Mouse (Mus musculus): ENCODE results near the gene Zbp1. TPM values are rescaled to one million over a fixed set of nuclear protein-coding genes. Genes with fewer than 3 reads are reported as not detected.

Zbp1 gene
- polyA plus RNA-seq, 1 experiment from 2014 or later: 4.9 TPM

DNA sequence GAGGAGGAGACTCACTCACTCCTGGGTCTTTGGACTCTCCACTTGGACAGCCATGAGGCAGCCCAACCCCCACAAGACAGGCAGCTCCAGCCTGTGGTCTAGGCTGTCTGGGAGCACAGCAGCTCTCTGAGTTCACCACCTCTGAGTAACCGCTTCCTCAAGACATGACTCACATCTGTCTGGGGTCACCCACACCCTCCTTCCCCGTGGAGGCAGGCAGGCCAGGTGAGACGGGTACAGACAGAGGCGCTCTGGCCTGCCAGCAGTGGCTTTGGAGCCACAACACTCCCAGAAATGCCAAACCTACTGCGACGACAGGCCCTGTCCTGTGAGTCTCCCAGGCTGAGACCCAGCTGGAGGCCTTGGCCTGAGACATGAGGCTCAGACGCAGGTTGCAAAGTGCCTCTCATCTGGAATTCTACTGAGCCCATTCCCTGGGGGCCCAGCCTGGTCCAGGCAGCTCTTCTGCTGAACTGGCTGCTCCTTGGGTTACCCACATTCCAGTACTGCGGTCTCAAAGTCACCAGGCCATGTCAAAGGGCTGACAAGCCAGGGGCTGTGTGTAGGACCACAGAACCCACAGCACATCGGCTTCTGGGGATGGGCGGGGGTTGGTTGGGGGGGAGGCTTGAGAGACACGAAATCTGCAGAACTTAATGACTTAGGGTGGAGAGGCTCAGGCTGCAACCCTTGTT is 45.1 kb upstream of the Zbp1 start:
- ATAC-seq (no peak), DNase-seq (no peak)
- no peak overlapping the region for H3K27ac ChIP-seq (ENCODE audit: low read depth)
- TF ChIP-seq CTCF (IDR thresholded peaks at IDR 0.05; ENCODE audit: low read depth) (no peak), EP300 (IDR thresholded peaks at IDR 0.05; ENCODE audit: low read depth) (no peak)
- no peak overlapping the region for H3K9ac ChIP-seq (replicated peaks)
- no peaks in the 10 kb centered on the region for H3K9me3 ChIP-seq (ENCODE audit: low read length)
- 0 out of 2 replicates have a peak, but pooled peaks cover 2% of the 10 kb centered on the region for H3K27me3 ChIP-seq (ENCODE audit: insufficient read depth, low read length)
- H3K4me2 ChIP-seq (ENCODE audit: low read depth, low read length): no peak overlapping the region
- no peaks in the 10 kb centered on the region for H3K36me3 ChIP-seq (replicated peaks; ENCODE audit: insufficient read depth, low read length)
- H3K4me3 ChIP-seq (ENCODE audit: low read depth, low read length): no peak overlapping the region
- WGBS (ENCODE audit: insufficient replicate concordance): 41% methylated on average over 11 of the region's 11 CpGs
- no peaks in the 10 kb centered on the region for H3K4me1 ChIP-seq (ENCODE audit: insufficient read depth)

DNA sequence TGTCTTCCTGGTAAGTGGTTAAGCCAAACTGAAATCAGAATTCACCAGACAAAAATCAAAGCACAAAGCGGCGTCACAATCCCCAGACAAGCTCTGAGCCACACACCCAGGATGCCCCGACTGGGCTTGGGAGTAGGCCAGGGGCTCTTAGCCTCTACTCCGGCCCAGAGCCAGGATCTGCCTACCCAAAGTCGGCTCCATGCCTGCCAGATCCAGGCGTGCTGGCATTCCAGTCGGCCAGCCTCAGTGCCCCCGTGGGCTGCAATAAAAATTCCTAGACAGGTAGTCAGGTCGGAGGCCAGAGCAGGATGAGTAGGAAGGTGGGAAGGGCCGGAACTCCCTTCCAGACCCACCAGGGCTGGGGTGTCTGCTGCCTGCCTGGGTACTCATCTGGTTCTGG is 42.8 kb upstream of the Zbp1 start:
- no peak overlapping the region for H3K27ac ChIP-seq (ENCODE audit: low read depth)
- no peak overlapping the region for H3K4me3 ChIP-seq (ENCODE audit: low read depth, low read length)
- WGBS (ENCODE audit: insufficient replicate concordance): 74% methylated on average over 10 of the region's 10 CpGs
- no peaks in the 10 kb centered on the region for H3K36me3 ChIP-seq (replicated peaks; ENCODE audit: insufficient read depth, low read length)
- no peaks in the 10 kb centered on the region for H3K9me3 ChIP-seq (ENCODE audit: low read length)
- ATAC-seq (no peak), DNase-seq (no peak)
- H3K27me3 ChIP-seq (ENCODE audit: insufficient read depth, low read length): 0 out of 2 replicates have a peak, but pooled peaks cover 2% of the 10 kb centered on the region
- no peak overlapping the region for H3K9ac ChIP-seq (replicated peaks)
- TF ChIP-seq EP300 (IDR thresholded peaks at IDR 0.05; ENCODE audit: low read depth): no peak
- TF ChIP-seq CTCF (IDR thresholded peaks at IDR 0.05; ENCODE audit: low read depth): no peak
- H3K4me1 ChIP-seq (ENCODE audit: insufficient read depth): no peaks in the 10 kb centered on the region
- no peak overlapping the region for H3K4me2 ChIP-seq (ENCODE audit: low read depth, low read length)

- no peak overlapping the region for H3K4me2 ChIP-seq (ENCODE audit: low read depth, low read length)
- no peak for TF ChIP-seq CTCF (IDR thresholded peaks at IDR 0.05; ENCODE audit: low read depth)
- TF ChIP-seq EP300 (IDR thresholded peaks at IDR 0.05; ENCODE audit: low read depth): no peak
- no peak for ATAC-seq
- H3K27ac ChIP-seq (ENCODE audit: low read depth): no peak overlapping the region
- no peak for DNase-seq
- no peaks in the 10 kb centered on the region for H3K9me3 ChIP-seq (ENCODE audit: low read length)
- H3K36me3 ChIP-seq (replicated peaks; ENCODE audit: insufficient read depth, low read length): no peaks in the 10 kb centered on the region
- WGBS (ENCODE audit: insufficient replicate concordance): 50% methylated on average over 9 of the region's 9 CpGs
- no peaks in the 10 kb centered on the region for H3K27me3 ChIP-seq (ENCODE audit: insufficient read depth, low read length)
- no peak overlapping the region for H3K9ac ChIP-seq (replicated peaks)
- no peak overlapping the region for H3K4me3 ChIP-seq (ENCODE audit: low read depth, low read length)
- H3K4me1 ChIP-seq (ENCODE audit: insufficient read depth): no peaks in the 10 kb centered on the region
These were observed 39.9 kb upstream of the Zbp1 start for GRCm38 (mm10) chr2:173258459-173259091.

- DNase-seq (no peak), ATAC-seq (no peak)
- Histone ChIP-seq H3K27me3 (ENCODE audit: insufficient read depth, low read length) (no peaks in the 10 kb centered on the region), H3K4me3 (ENCODE audit: low read depth, low read length) (no peak overlapping the region), H3K4me2 (ENCODE audit: low read depth, low read length) (no peak overlapping the region), H3K27ac (ENCODE audit: low read depth) (no peak overlapping the region), H3K9me3 (ENCODE audit: low read length) (no peaks in the 10 kb centered on the region), H3K9ac (replicated peaks) (no peak overlapping the region), H3K4me1 (ENCODE audit: insufficient read depth) (no peaks in the 10 kb centered on the region), H3K36me3 (replicated peaks; ENCODE audit: insufficient read depth, low read length) (no peaks in the 10 kb centered on the region)
- TF ChIP-seq CTCF (IDR thresholded peaks at IDR 0.05; ENCODE audit: low read depth): no peak
- TF ChIP-seq EP300 (IDR thresholded peaks at IDR 0.05; ENCODE audit: low read depth): no peak
- 55% methylated on average over 6 of the region's 7 CpGs for WGBS (ENCODE audit: insufficient replicate concordance)
These were observed 38.9 kb upstream of the Zbp1 start for GRCm38 (mm10) chr2:173257610-173258009.

DNA sequence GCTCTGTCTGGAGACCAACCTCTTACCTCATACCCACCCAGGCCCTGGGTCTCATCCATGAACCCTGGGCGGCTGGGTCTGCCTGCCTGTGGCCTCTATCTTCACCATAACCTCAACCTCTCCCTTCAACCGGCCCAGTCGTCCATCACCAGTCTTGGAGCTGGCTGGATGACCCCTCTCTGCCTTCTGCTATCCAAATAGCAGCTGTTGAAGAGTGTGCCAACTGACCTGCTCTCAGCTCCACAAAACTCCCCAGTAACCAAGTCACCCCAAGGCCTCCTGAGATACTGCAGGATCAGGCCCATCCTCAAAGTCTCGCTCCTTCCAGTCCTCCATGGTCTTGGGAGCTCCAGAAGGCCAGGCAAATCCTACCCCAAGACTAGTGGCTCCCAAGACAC is 37.8 kb upstream of the Zbp1 start:
- no peak for ATAC-seq

DNA sequence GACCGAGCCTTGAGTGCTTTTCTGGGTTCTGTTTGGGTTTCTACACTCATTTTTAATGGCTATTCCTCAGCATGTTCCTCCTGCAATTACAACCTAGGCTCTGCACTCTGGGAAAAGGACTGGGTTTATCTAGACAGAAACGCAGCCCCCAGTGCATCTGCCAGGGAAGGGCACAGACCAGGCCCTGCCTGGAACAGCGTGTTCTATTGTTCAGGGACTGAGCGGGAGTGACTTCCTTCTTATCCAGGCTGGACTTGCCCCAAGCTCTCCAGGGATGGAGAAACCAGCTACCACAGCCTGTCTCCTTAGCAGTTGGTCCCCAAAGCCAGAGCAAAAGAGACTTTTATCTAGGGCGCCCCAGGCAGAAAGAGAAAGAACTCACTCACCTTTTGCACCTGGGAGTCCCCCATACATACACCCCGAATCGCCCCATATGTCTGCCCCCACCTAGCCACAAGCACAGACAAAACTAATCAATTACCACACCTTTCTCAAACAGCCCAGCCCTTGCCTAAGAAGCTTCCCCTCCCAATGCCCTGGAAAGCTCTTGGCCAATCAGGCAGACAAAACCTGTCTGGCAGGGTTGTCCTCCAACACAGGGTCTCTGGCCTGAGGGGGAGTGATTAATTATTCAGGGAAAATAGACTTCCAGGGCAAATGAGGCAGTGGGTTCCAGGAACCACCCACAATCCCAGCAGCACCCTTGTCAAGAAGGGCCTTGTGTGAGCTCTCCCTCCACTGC is 37.3 kb upstream of the Zbp1 start:
- H3K4me3 ChIP-seq (ENCODE audit: low read depth, low read length): no peak overlapping the region
- no peaks in the 10 kb centered on the region for H3K27me3 ChIP-seq (ENCODE audit: insufficient read depth, low read length)
- H3K9me3 ChIP-seq (ENCODE audit: low read length): no peaks in the 10 kb centered on the region
- H3K9ac ChIP-seq (replicated peaks): no peak overlapping the region
- H3K4me2 ChIP-seq (ENCODE audit: low read depth, low read length): no peak overlapping the region
- DNase-seq (no peak), ATAC-seq (no peak)
- H3K27ac ChIP-seq (ENCODE audit: low read depth): no peak overlapping the region
- no peak for TF ChIP-seq EP300 (IDR thresholded peaks at IDR 0.05; ENCODE audit: low read depth)
- 60% methylated on average over 7 of the region's 7 CpGs for WGBS (ENCODE audit: insufficient replicate concordance)
- no peaks in the 10 kb centered on the region for H3K36me3 ChIP-seq (replicated peaks; ENCODE audit: insufficient read depth, low read length)
- H3K4me1 ChIP-seq (ENCODE audit: insufficient read depth): no peaks in the 10 kb centered on the region

More for the DNA sequence above, 37.8 kb upstream of the Zbp1 start:
- Histone ChIP-seq H3K9ac (replicated peaks) (no peak overlapping the region), H3K4me2 (ENCODE audit: low read depth, low read length) (no peak overlapping the region), H3K36me3 (replicated peaks; ENCODE audit: insufficient read depth, low read length) (no peaks in the 10 kb centered on the region), H3K4me3 (ENCODE audit: low read depth, low read length) (no peak overlapping the region), H3K4me1 (ENCODE audit: insufficient read depth) (no peaks in the 10 kb centered on the region), H3K9me3 (ENCODE audit: low read length) (no peaks in the 10 kb centered on the region), H3K27me3 (ENCODE audit: insufficient read depth, low read length) (no peaks in the 10 kb centered on the region), H3K27ac (ENCODE audit: low read depth) (no peak overlapping the region)
- TF ChIP-seq CTCF (IDR thresholded peaks at IDR 0.05; ENCODE audit: low read depth): no peak
- no peak for TF ChIP-seq EP300 (IDR thresholded peaks at IDR 0.05; ENCODE audit: low read depth)
- 69% methylated on average over 4 of the region's 4 CpGs for WGBS (ENCODE audit: insufficient replicate concordance)
- DNase-seq: no peak

All from liver, postnatal 0 days (tissue).